Mouse (Mus musculus) lung, postnatal 14 days (tissue): ENCODE measurements at regions not wholly inside any gene's neighbourhood (a gene's known extent, or its start where the extent isn't known, plus 50 kb on each side); places are given as distances from the start of the nearest gene placed in this dataset.
"Not testable (repeated sequence)": the region's sequence is repeated elsewhere in the genome, so short reads cannot be mapped to it uniquely, and the experiment has no call there.

Experiments
- DNase-seq: peaks from one replicate; pipeline ENCODE4 v3.0.0; 2021

GRCm38 (mm10) chrX:19341231-19342007, 139.7 kb downstream of the Tex13c3 start:
- DNase-seq, result not testable (repeated sequence)

- no peak for DNase-seq
Measured at GRCm38 (mm10) chrX:19313286-19313685, 167.8 kb downstream of the Tex13c3 start.

- DNase-seq, result no peak
Measured at GRCm38 (mm10) chrX:19311809-19312559, 169.1 kb downstream of the Tex13c3 start.

GRCm38 (mm10) chrX:19311377-19311776, 169.7 kb downstream of the Tex13c3 start:
- DNase-seq, result no peak

- no peak for DNase-seq
Measured at GRCm38 (mm10) chrX:19288171-19288570, 192.9 kb downstream of the Tex13c3 start.

GRCm38 (mm10) chrX:19286431-19286830, 194.7 kb downstream of the Tex13c3 start:
- no peak for DNase-seq

- DNase-seq, result no peak
Measured at GRCm38 (mm10) chrX:19285773-19286172, 195.3 kb downstream of the Tex13c3 start.

- no peak for DNase-seq
Measured at GRCm38 (mm10) chrX:19283078-19283477, 198.0 kb downstream of the Tex13c3 start.

- DNase-seq, result no peak
Measured at GRCm38 (mm10) chrX:19264237-19264636, 216.9 kb downstream of the Tex13c3 start.

- DNase-seq, result no peak
Measured at GRCm38 (mm10) chrX:19246777-19247619, 234.1 kb downstream of the Tex13c3 start.

- peak; percentile 30 for DNase-seq
Measured at GRCm38 (mm10) chrX:19237738-19238261, 243.3 kb downstream of the Tex13c3 start.

- peak; percentile 4 for DNase-seq
Measured at GRCm38 (mm10) chrX:19237048-19237737, 243.9 kb downstream of the Tex13c3 start.

- DNase-seq, result no peak
Measured at GRCm38 (mm10) chrX:19235449-19235848, 245.7 kb downstream of the Tex13c3 start.

- DNase-seq, result no peak
Measured at GRCm38 (mm10) chrX:19231823-19232222, 249.3 kb downstream of the Tex13c3 start.

- no peak for DNase-seq
Measured at GRCm38 (mm10) chrX:19223336-19223735, 257.8 kb downstream of the Tex13c3 start.

- no peak for DNase-seq
Measured at GRCm38 (mm10) chrX:19220785-19221496, 260.2 kb downstream of the Tex13c3 start.

GRCm38 (mm10) chrX:19219727-19220126, 261.4 kb downstream of the Tex13c3 start:
- no peak for DNase-seq

GRCm38 (mm10) chrX:19219301-19219700, 261.8 kb downstream of the Tex13c3 start:
- DNase-seq, result no peak

GRCm38 (mm10) chrX:19206420-19206819, 274.7 kb downstream of the Tex13c3 start:
- peak; percentile 0 for DNase-seq

- DNase-seq, result no peak
Measured at GRCm38 (mm10) chrX:19202542-19202941, 278.6 kb downstream of the Tex13c3 start.

- DNase-seq, result no peak
Measured at GRCm38 (mm10) chrX:19201383-19201782, 279.7 kb downstream of the Tex13c3 start.

- DNase-seq, result no peak
Measured at GRCm38 (mm10) chrX:19199531-19199930, 281.6 kb downstream of the Tex13c3 start.
